Mouse (Mus musculus) R1 (cell line): Measurements from ENCODE around the gene Cyp2d22.
"Not testable (repeated sequence)": the region's sequence is repeated elsewhere in the genome, so short reads cannot be mapped to it uniquely, and the experiment has no call there.

Experiments
- DNase-seq: peaks from one replicate; pipeline ENCODE4 v3.0.0-alpha.2; 2018; ENCODE audit warnings: low read depth, low spot score

The Cyp2d22 gene

DNA sequence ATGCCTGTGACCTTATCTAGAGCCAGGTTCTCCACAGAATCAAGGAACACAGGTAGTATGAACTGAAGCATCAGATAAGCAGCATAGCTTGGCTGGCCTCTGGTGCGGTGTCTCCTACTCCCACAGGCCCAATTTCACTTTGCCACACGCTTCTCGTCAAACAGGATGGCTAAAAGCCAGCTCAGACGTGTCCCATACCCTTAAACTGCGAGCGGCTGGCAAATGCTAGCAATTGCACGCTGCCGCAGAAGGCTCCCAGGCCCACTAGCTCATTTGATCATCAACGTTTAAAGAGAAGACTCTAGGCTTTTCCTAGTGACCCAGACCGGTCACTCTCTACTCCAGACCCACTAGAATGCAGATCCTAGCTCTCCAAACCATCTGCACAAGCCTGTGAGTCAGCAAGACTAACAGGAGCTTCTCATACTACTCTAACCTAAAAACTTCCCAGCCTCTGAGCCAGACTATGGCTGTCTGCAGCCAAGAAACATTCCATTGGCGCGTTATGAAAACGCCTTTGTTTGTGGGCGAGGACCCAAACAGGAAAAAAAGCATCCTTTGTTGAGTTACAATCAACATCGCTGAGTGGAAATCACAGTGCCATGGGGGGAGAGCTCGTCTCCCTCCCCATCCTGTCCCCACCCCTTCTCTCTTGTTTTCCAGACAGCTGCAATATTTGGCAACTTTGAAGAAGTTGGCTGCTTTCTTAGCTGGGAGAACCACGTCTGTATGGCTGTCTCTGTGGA is 3.5 kb downstream of the Cyp2d22 start:
- no peak for DNase-seq

DNA sequence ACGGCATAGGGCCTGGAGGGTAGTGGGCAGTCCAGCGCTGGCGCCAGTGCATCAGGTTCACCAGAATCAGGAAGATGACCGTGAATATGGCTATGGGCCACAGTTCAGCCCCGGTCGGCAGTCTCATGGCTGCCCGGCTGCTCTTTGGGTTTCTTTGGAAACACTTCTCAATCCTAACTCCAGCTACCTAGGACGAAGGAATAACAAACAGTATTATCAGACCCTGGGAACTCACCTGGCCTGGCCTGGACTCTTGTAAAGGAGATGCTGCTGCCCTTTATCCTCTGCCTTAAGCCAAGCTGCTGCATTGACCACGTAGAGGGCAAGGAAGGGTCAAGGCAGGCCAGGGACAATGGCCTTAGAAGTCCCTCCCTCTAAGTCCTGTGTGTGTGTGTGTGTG is 4.2 kb downstream of the Cyp2d22 start:
- DNase-seq, result no peak

DNA sequence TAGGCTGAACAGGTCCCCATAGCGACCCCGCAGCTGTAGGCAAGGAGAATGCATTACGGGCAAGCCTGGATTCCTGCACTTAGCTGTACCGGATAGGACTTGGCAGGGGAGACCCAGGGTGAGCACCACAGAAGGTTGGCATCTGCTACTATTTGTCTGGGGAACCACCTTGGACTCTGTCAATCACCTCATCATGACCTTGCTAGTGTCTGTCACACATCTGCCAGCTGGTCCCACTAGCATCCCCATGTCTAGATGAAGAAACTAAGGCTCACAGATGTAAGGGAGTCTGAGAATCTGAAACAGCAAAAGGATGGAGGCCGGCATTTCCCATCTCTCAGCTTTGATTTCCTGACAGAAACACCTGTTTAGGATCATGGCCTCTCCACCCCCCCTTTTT is 5.6 kb downstream of the Cyp2d22 start:
- no peak for DNase-seq

DNA sequence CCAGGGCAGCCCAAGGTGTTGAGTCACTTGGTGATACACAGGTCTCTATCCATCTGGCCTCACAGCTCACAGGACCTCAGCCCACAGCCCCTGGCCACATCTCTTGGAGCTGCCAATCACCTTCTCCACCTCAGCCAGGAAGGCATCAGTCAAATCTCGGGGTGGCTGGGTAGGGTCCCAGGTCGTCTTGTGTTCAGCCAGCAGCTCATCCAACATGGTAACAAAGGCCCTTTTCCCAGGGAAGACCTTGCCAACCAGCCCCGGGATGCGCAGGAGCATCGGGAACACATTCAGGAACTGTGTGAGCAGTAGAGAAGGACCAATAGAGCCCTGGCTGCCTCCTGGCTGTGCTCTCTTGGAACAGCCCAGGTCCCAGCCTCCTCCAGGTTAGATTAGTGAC is 7.1 kb downstream of the Cyp2d22 start:
- DNase-seq, result no peak

DNA sequence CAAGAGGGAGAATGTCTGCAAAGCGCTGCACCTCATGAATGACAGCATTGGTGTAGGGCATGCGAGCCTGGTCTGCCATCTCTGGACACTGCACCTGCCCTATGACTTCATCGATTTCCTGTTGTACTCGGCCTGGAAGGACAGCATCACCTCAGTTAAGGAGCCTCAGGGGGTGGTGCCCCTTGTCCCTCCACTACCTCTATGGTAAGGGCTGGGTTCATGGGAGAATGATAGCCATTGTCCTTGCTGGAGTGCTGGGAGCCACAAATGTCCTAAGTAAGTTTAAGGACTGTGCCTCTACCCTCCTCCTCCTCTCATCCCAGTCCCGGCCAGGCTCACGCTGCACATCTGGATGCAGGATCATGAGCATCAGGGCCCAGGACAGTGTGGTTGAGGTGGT is 7.6 kb downstream of the Cyp2d22 start:
- DNase-seq, result no peak

DNA sequence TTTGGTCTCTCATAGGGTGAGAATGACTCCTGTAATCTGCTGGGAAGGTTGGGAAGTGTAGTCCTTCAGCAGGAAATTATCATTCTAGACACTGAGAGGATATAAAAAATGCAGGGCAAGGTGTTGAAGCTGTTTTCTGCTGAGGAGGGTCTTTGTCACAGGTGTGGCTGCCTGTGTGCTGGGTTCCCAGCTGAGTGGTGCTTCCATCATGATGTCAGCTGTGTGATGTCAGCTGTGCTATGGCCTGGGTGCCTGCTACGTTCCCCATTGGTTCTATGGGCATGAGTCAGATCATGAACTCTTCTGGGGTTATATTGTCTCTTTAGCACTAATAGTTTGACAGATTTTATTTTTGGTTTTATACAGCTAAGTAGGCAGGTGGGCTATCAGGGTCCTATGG is 11.2 kb downstream of the Cyp2d22 start:
- DNase-seq, result no peak

DNA sequence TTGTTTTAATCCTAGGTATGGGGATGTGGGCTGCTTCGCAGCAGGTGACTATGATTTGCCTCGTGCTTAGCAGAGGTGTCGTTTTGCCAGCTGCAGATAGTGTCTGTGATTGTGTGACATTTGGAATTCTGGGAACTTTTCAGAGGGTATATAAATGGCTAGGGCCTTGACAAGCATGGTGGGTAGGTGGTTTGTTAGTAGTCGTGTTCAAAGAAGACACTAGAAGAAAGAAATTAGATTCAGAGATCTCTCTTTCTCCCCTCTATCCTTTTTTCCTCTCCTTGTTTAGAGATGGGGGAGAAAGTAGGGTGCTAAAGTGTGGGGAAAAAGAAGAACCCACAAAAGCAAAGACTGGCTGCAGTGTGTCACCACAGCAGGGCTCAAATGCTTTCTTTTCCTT is 11.9 kb downstream of the Cyp2d22 start:
- DNase-seq, result no peak

DNA sequence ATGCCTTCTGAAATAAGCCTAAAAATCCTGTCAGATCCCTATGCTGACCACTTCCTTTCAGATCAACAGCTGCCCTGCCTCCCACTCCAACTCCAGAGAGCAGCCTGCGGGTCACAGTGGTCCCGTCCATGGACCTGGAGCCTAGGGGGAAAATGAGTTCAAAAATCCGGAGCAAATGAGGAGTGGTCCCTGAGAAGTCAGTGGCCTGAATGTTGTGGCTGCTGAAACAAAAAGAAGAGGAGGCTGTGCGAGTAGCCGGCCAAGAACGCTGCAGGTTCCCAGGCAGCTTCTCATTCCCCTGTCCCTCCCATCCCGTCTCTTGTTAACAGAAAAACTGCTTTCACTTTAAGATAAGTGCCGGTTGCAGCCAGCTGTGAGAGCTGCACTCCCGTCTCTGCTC is 15.5 kb downstream of the Cyp2d22 start:
- not testable (repeated sequence) for DNase-seq

DNA sequence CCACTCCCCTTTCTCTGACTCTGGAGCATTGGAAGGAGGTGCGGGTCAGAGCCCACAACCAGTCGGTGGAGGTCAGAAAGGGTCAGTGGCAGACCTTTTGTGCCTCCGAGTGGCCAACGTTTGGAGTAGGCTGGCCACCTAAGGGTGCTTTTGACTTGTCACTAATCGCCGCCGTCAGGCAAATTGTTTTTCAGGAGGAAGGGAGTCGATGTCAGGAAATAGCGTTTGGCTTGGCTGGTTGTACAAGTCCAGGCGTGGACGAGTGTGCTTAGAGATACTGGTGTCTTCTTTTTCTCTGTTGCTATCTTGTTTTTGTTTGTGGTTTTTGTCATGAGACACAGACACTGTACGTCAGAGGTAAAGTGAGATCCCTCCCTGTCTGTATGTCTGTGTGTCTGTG is 16.3 kb downstream of the Cyp2d22 start:
- DNase-seq, result not testable (repeated sequence)

DNA sequence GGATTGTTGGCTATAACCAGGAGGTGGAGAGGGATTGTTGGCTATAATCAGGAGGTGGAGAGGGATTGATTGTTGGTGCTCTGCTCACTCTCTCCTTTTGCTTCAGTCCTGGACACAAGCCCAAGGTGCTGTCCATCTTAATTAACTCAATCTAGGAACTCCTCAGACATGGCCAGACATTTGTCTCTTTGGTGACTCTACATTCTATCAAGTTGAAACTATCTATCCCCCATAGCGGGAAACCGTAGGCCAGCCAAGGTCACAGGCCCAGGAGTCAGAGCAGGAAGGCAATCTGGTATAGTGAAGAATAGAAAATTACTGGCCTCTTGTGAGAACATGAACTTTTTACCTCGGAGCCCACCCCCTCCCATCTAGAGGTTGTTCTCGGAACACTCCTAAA is 17.8 kb downstream of the Cyp2d22 start:
- DNase-seq, result no peak

DNA sequence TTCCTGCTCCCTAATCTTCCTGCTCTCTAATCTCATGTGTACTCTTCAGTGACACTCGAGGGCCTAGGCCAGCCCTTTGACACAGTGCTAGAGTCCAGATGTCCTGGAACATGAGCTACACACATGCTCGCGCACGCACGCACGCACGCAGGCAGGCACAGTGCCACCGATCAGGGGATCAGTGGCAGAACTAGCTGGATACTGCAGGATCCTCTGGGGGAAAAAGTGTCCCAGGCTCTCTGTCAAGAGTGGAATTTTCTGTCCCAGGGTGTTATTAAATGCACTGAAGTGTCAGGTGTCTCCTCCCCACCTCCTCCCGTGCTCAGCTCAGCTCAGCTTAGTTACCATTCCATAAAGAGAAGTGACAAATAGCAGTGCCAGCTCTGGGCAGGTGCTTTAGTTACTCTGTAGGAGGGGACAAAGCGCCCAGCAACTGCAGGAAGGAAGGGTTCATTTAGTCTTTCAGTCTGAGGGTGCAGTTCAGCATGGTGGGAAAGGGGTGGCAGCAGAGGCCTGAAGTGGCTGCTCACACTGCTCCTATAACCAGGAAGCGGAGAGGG is 18.5 kb downstream of the Cyp2d22 start:
- peak; percentile 74 for DNase-seq

DNA sequence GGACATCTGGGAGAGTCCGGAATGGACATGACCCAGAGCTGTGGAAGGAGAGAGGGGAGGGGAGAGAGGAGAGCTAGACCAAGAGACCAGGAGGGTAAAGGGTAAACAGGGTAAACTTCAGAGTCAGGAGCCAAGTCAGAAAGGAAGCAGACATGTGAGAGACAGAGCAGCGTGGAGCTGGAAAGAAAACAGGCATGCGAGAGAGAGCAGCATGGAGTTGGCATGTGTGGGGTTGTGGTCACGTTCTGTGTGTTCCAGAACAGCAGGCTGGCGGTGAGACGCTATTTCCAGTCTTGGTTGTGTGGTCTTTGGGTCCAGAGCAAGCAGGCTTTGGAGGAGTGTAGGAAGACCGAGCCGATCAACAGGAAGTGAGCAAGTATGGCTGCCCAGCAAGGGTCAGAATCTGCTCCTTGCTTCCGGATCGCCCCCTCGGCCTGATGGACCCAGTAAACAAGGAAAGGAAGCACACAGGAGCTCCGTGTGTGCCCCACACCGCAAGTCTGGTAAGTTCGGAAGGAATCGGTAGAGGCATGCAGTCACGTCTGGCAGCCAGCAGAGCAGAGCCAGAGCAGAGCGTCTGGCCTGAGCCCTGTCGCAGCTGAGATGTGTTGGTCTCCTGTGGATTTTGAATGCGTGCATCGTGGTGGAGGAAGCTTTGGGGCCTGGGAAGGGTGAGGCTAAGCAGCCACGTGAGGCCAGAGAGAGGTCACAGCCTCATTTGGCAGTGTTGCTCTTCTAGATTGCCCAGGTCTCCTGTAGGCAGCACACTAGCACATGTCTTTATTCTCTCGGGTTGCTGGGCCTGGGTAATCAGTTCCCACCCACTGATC is 21.4 kb downstream of the Cyp2d22 start:
- DNase-seq, result no peak

DNA sequence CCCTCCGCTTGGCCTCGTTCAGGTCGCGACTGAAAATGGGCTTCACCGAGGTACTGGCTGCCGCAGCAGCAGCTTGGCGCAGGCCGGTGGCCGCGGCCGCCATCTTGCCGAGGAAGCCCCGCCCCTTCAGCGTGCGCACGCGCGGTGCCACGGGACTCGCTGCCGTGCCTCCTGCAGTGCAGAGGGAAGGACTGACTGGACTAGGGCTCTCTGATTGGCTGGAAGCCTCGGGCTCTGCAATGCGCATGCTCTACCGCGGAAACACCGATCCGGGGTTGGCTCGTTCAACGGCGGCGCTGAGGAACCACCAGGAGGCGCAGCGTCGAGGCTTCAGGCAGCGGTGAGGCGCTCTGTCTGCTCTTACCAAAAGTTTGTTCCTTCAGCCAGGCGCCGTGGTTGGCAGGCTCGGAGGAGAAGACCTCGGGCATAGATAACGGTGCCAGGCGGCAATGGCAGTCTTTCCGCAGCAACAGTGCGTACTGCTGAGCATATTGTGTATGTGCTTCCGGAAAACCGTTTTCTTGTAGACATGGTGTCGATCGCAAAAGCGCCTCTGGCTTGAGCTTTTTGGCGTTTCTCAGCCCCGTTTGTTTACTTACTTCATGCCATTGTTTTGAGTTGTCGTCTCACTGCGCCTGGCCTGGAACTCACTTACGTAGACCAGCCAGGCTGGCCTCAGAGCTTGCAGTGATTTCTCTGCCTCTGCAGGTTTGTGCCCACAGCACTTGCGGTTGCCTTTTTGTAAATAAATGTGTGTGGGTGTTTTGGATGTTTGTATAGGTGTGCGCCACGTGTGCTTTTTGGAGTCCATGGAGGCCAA is 25.7 kb downstream of the Cyp2d22 start, which contains the start of gene Ndufa6:
Gene Ndufa6 (minus strand): TSS at position 197 of the 820 bp plus-strand sequence.
- peak; percentile 98 for DNase-seq

DNA sequence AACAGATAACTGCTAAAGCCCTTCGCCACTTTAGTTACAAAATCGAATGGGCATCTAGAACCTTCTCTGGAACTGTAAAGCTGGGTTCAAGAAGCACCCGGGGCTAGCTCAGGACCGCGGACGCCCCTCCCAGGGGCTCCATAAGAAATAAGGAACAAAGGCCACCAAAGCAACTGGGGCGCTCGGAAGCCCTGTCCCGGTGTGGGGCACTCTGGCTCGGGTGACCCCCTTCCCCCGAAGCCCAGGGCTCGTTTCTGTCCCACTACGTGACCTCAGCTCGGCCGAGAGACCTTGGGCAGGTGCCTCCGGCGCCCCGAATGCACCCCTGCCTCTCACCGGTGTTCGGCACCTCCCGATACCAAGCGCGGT is 26.3 kb downstream of the Cyp2d22 start:
- no peak for DNase-seq

DNA sequence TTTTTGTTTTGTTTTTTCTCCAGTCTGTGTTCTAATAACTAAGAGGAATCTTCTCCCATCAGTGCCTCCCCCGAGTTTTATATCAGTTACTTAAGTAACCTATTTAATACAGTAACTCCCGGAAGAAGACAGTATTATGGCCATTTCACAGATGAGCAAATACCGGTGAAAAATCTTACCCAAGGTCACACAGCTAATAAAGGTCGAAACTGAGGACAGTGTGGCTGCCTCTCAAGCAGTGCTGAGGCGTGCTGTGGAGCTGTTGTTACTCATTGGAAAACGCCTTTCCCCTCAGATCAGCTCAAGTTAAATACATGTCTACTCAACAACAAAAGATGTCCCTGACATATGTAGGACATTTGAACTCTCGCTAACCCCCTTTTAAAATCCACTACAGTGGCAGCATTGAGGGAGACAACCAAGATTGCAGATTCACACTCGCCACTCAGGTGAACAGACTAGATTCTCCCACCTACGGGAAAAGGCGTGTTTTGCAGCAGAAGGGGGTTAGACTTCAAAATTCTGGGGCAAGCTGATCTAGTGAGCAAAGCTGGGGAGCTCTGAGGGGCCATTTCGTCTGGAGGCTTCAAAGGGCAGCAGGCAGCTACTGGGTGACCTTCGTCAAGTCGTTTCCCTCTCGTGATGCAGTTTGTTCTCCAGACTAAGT is 26.8 kb downstream of the Cyp2d22 start:
- DNase-seq, result peak; percentile 69

DNA sequence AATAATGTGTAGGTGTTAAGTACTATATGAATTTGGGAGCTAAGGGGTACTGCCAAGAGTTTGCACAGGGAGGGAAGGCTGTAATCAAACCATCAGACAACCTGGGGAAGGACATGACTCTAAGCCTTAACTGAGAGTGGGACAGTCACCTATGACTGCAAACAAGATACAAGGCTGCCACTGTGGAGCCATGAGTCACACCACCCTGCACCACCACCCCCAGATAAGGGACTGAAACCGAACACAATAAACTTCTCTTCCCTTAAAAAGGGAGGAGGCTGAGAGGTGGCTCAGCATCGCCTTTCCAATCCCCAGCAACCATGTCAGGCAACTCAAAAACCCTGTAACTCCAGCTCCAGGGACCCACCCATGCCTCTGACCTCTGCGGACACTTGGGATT is 28.6 kb downstream of the Cyp2d22 start:
- DNase-seq, result no peak

DNA sequence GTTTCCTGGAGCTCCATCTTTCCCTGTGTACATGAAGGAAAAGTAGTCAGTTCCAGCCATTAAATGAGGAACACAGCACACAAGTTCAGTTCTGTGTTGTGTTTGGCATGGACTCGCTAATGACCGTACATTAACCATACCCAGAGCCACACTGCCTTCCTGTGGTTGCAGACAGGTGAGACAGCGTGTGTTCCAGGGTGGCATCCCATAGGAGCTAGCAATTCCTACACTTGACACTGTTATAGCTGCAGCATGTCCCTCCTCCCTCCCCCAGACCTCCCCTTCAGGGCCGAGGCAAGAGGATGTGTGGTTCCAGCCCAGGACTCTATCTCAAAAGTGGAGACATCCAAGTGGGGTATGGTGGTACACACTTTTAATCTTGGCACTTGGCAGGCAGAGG is 29.7 kb downstream of the Cyp2d22 start:
- DNase-seq, result no peak

DNA sequence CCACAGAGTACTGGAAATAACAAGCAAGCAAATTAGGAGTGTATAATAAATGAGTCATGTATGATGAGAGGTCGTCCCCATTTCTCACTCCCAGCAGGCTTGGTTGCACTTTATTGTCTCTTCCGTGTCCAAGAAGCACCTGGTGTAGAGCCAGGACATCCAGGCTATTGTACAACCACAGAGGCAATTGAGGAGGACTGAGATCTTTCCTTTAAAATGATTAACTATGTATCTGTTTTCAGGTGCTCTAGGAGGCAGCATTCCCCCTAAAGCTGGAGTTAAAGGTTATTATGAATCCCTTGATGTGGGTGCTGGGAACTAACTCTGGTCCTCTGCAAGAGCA is 31.1 kb downstream of the Cyp2d22 start:
- no peak for DNase-seq

DNA sequence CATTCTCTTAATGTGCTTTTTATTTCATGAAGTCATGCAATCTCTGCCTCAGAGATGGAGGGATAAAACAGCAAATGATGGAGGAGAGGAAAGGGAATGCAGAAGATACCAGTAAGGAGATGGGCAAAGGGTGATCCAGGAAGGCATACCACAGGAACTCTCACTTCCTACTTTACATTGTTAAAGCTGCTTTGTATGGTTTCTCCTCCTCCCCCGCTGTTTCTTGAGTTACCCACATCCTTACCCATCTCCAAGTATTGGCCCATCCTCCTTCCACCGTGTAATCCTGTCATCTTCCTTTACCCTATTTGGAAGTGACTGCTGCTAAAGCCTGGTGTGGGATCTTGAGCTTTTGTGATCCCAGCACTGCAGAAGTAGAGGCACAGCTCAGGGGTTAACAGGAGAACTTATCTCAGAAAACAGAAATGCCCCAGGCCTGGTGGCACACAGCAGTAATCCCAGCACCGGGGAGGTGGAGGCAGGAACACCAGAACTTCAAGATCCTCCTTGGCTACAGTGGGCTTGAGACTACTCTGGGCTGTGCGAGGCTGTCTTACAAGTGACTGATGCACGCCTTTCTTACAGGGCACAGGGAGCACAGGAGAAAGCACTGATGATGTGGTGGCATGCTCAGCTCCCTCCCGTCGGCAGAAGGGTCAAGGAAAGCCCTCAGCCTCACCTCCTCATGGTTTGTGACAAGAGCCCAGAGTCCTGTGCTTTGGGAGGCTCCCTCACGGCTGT is 31.6 kb downstream of the Cyp2d22 start:
- DNase-seq, result no peak

DNA sequence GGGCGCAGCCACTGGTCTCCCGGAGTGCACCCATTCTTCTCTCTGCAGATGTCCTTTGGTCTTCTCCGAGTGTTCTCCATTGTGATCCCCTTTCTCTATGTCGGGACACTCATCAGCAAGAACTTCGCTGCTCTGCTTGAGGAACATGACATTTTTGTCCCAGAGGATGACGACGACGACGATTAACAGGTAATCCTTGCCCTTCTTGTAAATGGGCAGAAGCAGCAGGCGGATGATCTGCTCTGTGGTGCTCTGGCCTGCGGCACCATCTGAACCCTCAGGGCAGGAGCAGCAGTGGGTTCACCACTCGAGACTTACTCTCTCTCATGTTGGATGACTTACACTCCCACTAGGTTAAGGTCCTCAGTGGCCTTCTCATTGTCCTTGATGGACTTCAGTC is 32.2 kb downstream of the Cyp2d22 start:
- DNase-seq, result no peak

DNA sequence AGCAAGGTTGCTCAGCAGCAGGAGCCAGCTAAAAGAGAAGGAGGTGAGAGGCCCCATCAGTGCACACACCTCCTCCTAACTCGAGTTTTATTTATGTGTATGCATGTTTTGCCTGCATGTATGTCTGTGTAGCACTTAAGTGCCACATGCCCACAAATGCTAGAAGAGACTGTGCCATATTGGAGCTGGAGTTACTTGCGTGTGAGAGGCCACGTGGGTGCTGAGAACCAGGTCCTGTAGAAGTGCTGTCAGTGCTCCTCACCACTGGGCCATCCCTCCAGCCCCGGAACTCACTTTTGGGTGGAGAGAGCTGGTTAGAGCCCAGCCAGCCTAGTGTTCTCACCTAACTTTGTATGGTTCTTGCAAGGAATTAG is 32.8 kb downstream of the Cyp2d22 start:
- no peak for DNase-seq
